Mouse (Mus musculus): Measurements from ENCODE around the gene Stx18. TPM values are rescaled to one million over a fixed set of nuclear protein-coding genes. Genes with fewer than 3 reads are reported as not detected.

The Stx18 gene
- 19.4 TPM for polyA plus RNA-seq (2014; fragmentation: Illumina TruSeq; extraction: RNeasy Lipid Tissue Mini Kit (QIAGEN cat#74804); ENCODE audit: insufficient read depth, low read depth, low replicate concordance)

DNA sequence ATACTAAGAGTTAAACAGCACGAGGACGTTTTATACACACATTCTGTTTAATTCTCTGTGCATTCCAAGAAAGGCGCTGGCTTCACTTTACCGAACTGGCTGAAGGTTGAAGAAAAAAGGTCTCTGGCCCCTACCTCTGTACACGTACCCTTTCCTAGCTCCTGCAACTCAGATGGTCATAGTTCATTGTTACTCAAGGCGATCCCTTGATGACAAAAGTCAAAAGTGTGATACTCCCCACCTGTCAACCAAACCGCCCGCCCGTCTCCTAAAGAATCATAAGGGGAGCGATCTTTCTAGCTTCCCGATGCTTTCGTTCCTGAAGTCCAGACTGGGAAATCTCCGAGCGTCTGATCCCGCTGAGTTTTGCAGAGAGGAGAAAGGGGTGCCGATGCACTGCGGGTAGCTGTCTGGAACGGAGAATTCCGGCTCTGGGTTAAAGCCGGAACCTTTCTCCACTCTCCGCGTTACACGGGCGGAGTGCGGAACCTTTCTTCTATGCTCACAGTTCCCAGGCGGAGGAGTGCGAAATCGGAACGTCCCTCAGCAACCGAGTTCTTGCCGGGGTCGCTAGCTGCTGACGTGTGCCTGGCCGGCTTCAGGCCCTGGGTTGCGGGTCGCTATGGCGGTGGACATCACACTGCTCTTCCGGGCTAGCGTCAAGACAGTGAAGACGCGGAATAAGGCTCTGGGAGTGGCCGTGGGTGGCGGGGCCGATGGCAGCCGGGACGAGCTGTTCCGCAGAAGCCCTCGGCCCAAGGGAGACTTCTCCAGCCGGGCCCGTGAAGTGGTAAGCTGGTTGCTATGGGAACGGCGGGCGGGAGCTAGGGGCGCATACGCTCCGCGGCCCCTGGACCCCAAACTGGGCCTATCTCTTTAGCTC is at the start of gene Stx18:
Gene Stx18, plus strand, starts transcription at position 33 of the 883 bp plus-strand sequence.

DNA sequence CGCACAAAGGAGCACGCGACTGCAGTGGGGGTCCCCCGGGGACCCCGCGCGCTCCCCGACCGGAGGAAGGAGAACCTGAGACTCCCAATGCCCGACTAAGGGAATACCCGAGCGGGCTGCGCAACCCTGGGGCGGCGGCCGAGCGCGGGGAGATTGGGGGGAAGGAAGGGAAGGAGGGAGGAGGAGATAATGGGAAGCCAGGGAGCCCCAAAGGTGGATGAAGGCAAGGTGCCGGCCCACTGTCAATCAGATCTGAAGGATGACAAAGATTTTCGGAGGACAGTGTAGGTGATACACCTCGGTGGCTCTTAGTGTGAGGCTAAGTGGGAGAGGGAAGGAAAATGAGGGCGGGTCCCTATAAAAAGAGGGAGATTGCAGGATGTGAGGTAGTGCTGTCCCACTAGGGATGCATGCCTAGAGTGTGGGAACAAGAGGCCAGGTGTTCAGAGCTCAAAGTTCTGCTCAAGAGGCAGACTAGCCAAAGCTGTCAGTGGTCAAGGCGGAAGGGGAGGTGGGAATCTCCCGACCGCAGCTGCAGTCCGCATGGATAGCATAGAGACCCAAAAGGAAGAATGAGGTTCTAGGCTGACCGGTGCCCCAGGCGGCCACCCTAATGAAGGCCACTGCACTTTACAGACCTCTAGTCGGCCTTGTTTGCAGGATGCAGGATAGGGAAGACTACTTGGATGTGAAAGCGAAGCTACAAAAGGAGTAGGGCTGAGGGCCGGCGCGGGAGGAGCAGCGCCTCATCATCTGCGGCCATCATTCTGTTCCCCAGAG is 121.3 kb downstream of the Stx18 start, which contains the start of gene Nsg1:
Gene Nsg1, minus strand, starts transcription at position 274 of the 780 bp plus-strand sequence.

Other genes starting within 250 kb of the Stx18 start
- gene Msx1, start 214.2 kb upstream of the Stx18 start, polyA plus RNA-seq (2014; fragmentation: Illumina TruSeq; extraction: RNeasy Lipid Tissue Mini Kit (QIAGEN cat#74804); ENCODE audit: insufficient read depth, low read depth, low replicate concordance), result 2.5 TPM
- 46.7 TPM for gene Nsg1, start 121.2 kb downstream of the Stx18 start, polyA plus RNA-seq (2014; fragmentation: Illumina TruSeq; extraction: RNeasy Lipid Tissue Mini Kit (QIAGEN cat#74804); ENCODE audit: insufficient read depth, low read depth, low replicate concordance)
- 3.0 TPM for gene Zbtb49, start 181.7 kb downstream of the Stx18 start, polyA plus RNA-seq (2014; fragmentation: Illumina TruSeq; extraction: RNeasy Lipid Tissue Mini Kit (QIAGEN cat#74804); ENCODE audit: insufficient read depth, low read depth, low replicate concordance)
- 19.0 TPM for gene Lyar, start 181.7 kb downstream of the Stx18 start, polyA plus RNA-seq (2014; fragmentation: Illumina TruSeq; extraction: RNeasy Lipid Tissue Mini Kit (QIAGEN cat#74804); ENCODE audit: insufficient read depth, low read depth, low replicate concordance)
- gene Tmem128, start 221.4 kb downstream of the Stx18 start, polyA plus RNA-seq (2014; fragmentation: Illumina TruSeq; extraction: RNeasy Lipid Tissue Mini Kit (QIAGEN cat#74804); ENCODE audit: insufficient read depth, low read depth, low replicate concordance), result 54.5 TPM
- gene Otop1, start 237.2 kb downstream of the Stx18 start, polyA plus RNA-seq (2014; fragmentation: Illumina TruSeq; extraction: RNeasy Lipid Tissue Mini Kit (QIAGEN cat#74804); ENCODE audit: insufficient read depth, low read depth, low replicate concordance), result 0.62 TPM

Data from lung, adult 10 weeks (tissue).